Mouse (Mus musculus) embryo, embryonic 10.5 days (tissue): ENCODE results near the gene Arsb.

Source experiments
- DNase-seq: peaks from one replicate; pipeline ENCODE4 v3.0.0-alpha.2; 2015; ENCODE audit warnings: low spot score

Gene Arsb

GRCm38 (mm10) chr13:93922566-93922910 lies 151.1 kb downstream of the Arsb start:
- DNase-seq: no peak

- no peak for DNase-seq
Observed at GRCm38 (mm10) chr13:93924735-93925432, 153.5 kb downstream of the Arsb start.

- DNase-seq: no peak
Observed at GRCm38 (mm10) chr13:93930561-93931340, 159.3 kb downstream of the Arsb start.

GRCm38 (mm10) chr13:93936455-93936854 lies 165.0 kb downstream of the Arsb start:
- DNase-seq: no peak

GRCm38 (mm10) chr13:93938118-93938517 lies 166.7 kb downstream of the Arsb start:
- no peak for DNase-seq

GRCm38 (mm10) chr13:93939363-93940127 lies 168.1 kb downstream of the Arsb start:
- DNase-seq: no peak

GRCm38 (mm10) chr13:93940742-93941531 lies 169.5 kb downstream of the Arsb start:
- no peak for DNase-seq

- no peak for DNase-seq
Observed at GRCm38 (mm10) chr13:93950996-93951395, 179.6 kb downstream of the Arsb start.

GRCm38 (mm10) chr13:93951555-93951954 lies 180.1 kb downstream of the Arsb start:
- DNase-seq: no peak

GRCm38 (mm10) chr13:93952466-93952865 lies 181.0 kb downstream of the Arsb start:
- no peak for DNase-seq

GRCm38 (mm10) chr13:93957907-93958306 lies 186.5 kb downstream of the Arsb start:
- DNase-seq: no peak

GRCm38 (mm10) chr13:93966271-93966670 lies 194.8 kb downstream of the Arsb start:
- DNase-seq: peak; percentile 45

- peak; percentile 47 for DNase-seq
Observed at GRCm38 (mm10) chr13:93967138-93967537, 195.7 kb downstream of the Arsb start.

- no peak for DNase-seq
Observed at GRCm38 (mm10) chr13:93970115-93970514, 198.7 kb downstream of the Arsb start.

- DNase-seq: no peak
Observed at GRCm38 (mm10) chr13:93972423-93972822, 201.0 kb downstream of the Arsb start.

- no peak for DNase-seq
Observed at GRCm38 (mm10) chr13:93975668-93976067, 204.2 kb downstream of the Arsb start.

GRCm38 (mm10) chr13:93976897-93977530 lies 205.6 kb downstream of the Arsb start:
- no peak for DNase-seq

GRCm38 (mm10) chr13:93978703-93979495 lies 207.5 kb downstream of the Arsb start:
- no peak for DNase-seq

- no peak for DNase-seq
Observed at GRCm38 (mm10) chr13:93979754-93980153, 208.3 kb downstream of the Arsb start.

- no peak for DNase-seq
Observed at GRCm38 (mm10) chr13:93984521-93984920, 213.1 kb downstream of the Arsb start.

GRCm38 (mm10) chr13:93985181-93985580 lies 213.8 kb downstream of the Arsb start:
- DNase-seq: no peak
